Mouse (Mus musculus) erythroblast, embryonic 14.5 days (primary cell): ENCODE measurements at regions not wholly inside any gene's neighbourhood (a gene's known extent, or its start where the extent isn't known, plus 50 kb on each side); places are given as distances from the start of the nearest gene placed in this dataset.
A peak's percentile ranks its signal among the peaks of the same experiment; 100 is the strongest.

ENCODE experiments used
- H3K27me3 ChIP-seq: 2 replicates; pipeline ENCODE4 v1.6.1; 2012; ENCODE audit warnings: inconsistent platforms; ENCODE audit not compliant: control insufficient read depth
- H3K36me3 ChIP-seq: 2 replicates; pipeline ENCODE4 v1.6.1; 2012; ENCODE audit warnings: mild to moderate bottlenecking, inconsistent platforms; ENCODE audit not compliant: control insufficient read depth
- H3K4me1 ChIP-seq: 2 replicates; pipeline ENCODE4 v1.6.1; 2012; ENCODE audit warnings: inconsistent platforms; ENCODE audit not compliant: control insufficient read depth
- H3K4me3 ChIP-seq: replicated peaks from 2 replicates; pipeline ENCODE3; 2012; ENCODE audit warnings: moderate library complexity, mild to moderate bottlenecking, inconsistent platforms
- H3K9me3 ChIP-seq: 2 replicates; pipeline ENCODE4 v1.6.1; 2012; ENCODE audit warnings: low read length, inconsistent platforms, mixed read lengths; ENCODE audit not compliant: control insufficient read depth
- GATA1 ChIP-seq: IDR thresholded peaks from 2 replicates; pipeline ENCODE4 v1.6.1; 2012; ENCODE audit warnings: low read length, inconsistent platforms, mixed read lengths
- TAL1 ChIP-seq: IDR thresholded peaks from 3 replicates; pipeline ENCODE4 v1.6.1; 2012; ENCODE audit warnings: low read length, inconsistent platforms, mixed read lengths

GRCm38 (mm10) chr11:117598610-117599009 is 55.5 kb upstream of the Tnrc6c start:
- no peak for TF ChIP-seq GATA1
- TF ChIP-seq TAL1, result no peak
- H3K27me3 ChIP-seq, result peaks cover 54% of the 10 kb centered on the region
- H3K4me3 ChIP-seq, result no peak overlapping the region
- H3K36me3 ChIP-seq, result no peaks in the 10 kb centered on the region
- no peaks in the 10 kb centered on the region for H3K9me3 ChIP-seq
- H3K4me1 ChIP-seq, result peaks cover 2% of the 10 kb centered on the region

- Histone ChIP-seq H3K36me3 (no peaks in the 10 kb centered on the region), H3K4me1 (peaks cover 2% of the 10 kb centered on the region), H3K9me3 (no peaks in the 10 kb centered on the region), H3K27me3 (peaks cover 54% of the 10 kb centered on the region), H3K4me3 (peak overlapping the region; percentile 21)
- no peak for TF ChIP-seq TAL1
- no peak for TF ChIP-seq GATA1
Measured at GRCm38 (mm10) chr11:117599049-117599787, 54.9 kb upstream of the Tnrc6c start.

GRCm38 (mm10) chr11:117599788-117600263 is 54.3 kb upstream of the Tnrc6c start:
- TF ChIP-seq GATA1, result no peak
- no peak for TF ChIP-seq TAL1
- Histone ChIP-seq H3K4me1 (peaks cover 2% of the 10 kb centered on the region), H3K36me3 (no peaks in the 10 kb centered on the region), H3K4me3 (no peak overlapping the region), H3K9me3 (no peaks in the 10 kb centered on the region), H3K27me3 (peaks cover 54% of the 10 kb centered on the region)

GRCm38 (mm10) chr11:117601147-117601546 is 52.9 kb upstream of the Tnrc6c start:
- Histone ChIP-seq H3K27me3 (peaks cover 51% of the 10 kb centered on the region), H3K9me3 (no peaks in the 10 kb centered on the region), H3K4me3 (no peak overlapping the region), H3K36me3 (no peaks in the 10 kb centered on the region), H3K4me1 (peaks cover 2% of the 10 kb centered on the region)
- TF ChIP-seq TAL1 (no peak), GATA1 (no peak)

DNA sequence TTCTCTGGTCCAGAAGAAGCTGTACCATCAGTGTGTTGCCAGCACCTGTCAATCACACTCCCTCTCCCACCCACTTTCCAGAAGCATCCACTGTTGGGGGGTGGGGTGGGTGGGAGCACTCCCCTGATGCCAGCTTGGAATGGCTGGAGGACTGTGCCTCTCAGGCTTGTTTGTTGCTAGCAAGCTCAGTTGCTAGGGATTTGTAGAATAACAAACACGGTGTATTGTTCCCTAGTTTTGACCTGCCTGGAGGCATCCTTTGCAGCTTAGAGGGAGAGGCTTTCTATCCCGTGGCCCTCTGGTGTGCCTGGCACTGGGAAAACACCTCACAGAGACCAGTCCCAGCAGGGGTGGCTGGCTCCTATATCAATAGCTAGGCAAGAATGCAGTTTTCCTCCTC is 50.1 kb upstream of the Tnrc6c start:
- Histone ChIP-seq H3K36me3 (no peaks in the 10 kb centered on the region), H3K4me1 (peaks cover 2% of the 10 kb centered on the region), H3K4me3 (no peak overlapping the region), H3K9me3 (no peaks in the 10 kb centered on the region), H3K27me3 (peaks cover 32% of the 10 kb centered on the region)
- TF ChIP-seq GATA1 (no peak), TAL1 (no peak)
